Mouse (Mus musculus) frontal cortex, postnatal 14 days (tissue): Measurements from ENCODE around the gene A830031A19Rik.

ENCODE experiments used
- DNase-seq, 2 experiments: peaks; one replicate each; pipeline ENCODE4 v3.0.0; 2022; ENCODE audit warnings: low spot score in 2 of 2

Gene A830031A19Rik

DNA sequence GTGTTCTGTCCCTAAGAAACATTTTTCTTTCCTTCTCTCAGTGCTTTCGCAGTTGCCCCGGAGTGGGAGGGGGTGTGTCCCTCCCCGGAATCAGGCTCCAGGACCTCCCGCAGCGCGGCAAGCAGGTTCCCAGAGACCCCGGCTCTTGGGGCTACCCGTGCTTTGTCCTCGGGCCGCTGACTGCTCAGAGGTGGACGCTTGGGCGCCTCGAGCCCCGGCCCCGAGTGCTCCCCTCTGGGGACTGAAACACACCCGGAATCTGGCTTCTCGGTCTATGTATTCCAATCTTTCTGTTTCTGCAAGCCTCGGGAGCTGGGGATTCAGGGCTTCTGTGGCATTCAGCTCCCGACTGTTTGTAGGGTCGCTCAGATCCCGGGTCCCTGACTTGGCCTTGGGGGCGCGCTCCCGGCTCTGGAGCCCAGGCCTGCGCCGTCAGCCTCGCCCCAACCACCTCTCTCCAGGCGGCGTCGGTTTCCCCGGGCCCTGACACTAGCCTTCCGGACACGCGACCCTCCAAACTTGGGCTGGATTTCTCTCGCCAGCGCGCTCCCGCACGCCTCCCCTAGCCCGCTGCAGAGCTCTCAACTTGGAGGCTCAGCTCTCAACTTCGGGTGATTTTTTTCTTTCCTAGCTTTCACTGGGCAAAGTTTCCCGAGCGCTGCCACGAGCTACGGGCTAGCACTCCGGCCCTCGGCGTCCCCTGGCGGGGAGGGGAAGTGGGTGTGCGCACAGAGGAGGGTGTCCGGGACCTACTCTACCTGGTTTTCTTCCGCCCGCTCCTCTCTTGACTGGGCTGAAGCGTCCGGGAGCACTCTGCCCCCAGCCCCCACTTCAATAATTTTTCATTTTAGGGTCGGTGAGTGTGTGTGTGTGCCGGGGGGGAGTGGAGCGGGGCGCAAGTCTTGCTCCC lies 2.2 kb upstream of the A830031A19Rik start:
- no peak for DNase-seq

DNA sequence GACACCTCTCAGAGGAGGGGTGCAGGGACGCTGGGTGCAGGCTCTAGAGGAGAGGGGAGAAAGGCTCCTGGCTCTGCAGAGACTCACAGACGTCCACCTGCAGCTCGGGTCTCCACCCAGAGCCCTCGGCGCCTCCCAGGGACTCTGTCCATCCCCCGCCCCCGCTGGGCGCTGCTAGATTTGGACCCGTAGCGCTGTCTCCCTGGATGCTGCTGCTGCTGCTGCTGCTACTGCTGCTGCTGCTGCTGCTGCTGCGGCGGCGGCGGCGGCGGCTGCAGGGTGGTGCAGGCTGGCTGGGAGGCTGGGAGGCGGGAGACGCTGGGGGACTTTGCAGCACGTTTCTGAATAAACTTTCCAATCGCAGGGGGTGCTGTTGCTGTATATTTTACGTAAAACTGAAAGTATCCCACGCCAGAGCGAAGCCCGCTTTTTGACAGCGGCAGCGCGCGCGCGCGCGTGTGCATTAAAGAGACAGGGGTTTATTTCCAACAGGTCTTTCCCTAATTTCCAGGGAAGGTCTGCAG lies 1.3 kb upstream of the A830031A19Rik start:
- DNase-seq = peak; percentile 78 to 80

DNA sequence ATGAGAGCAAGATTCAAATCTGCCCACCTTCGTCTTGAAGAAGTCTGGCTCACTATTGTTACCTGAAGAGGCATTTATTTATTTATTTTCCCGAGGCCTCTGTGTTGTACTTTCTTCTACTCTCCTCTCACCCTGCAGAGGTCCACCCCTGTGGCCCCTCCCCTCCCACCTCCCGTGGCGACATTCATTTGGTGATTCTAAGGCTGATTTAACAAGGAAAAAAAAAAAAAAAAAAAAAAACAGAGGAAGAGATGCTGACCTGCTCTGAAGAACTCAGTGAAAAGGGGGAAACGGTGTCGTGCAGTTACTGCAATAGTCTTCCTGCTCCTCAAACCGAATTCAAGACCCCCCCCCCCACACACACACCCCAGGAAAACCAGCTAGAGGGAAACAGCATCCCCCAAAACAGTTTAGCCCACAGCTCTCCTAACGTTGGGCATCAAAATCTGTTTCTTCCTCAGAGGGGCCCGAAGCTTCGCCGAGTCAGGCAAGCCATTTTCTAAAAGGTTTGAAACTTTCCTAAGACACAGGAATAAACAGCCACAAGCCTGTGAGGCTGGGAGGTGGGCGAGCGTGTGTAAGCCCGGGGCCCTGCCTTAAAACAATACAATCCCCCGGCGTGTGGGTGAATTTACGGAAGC lies 752 bp upstream of the A830031A19Rik start:
- DNase-seq = no peak

DNA sequence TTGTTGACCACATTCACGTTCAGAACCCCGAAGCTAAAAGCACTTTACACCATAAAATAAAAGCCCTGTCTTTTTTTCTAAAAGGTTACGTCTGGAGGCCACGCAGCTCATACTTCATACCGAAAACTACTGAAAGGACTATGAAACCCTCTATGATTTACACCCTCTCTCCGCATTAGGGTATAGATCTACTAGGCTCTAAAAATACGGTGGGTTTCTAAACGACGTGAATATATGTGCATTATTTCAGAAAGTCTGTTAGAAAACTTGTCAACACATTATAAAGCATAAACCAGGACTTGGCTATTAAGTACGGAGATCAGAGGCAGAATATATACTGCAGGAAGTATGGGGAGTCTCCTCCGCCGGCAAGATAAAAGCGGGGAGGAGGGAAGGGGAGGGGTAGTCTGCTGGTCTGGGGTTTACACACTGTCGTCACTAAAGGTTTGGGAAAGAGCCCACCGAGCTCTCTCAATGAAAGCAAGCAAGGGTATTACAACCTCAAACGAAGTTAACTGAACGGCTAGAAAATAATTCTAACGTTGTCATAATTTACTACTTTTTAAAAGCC lies 748 bp downstream of the A830031A19Rik start:
- DNase-seq = no peak

DNA sequence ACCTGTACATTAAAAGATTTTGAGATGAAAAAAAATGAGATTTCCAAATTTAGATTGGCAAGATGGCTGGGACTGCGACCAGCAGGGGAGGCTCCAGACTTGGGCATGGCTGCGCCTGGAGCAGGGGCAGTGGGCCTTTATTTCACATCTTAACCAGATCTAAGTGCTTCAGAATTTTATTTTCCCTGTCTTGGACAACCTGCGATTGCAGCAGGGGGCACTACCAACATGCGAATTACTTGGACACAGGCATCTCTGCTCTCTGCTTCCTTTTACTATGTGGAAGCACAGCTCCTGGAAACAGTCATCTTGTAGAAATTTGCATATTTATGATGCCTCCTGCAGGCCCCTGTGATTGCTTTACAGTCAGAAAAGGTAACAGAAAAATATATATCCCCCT lies 9.5 kb downstream of the A830031A19Rik start:
- no peak for DNase-seq

DNA sequence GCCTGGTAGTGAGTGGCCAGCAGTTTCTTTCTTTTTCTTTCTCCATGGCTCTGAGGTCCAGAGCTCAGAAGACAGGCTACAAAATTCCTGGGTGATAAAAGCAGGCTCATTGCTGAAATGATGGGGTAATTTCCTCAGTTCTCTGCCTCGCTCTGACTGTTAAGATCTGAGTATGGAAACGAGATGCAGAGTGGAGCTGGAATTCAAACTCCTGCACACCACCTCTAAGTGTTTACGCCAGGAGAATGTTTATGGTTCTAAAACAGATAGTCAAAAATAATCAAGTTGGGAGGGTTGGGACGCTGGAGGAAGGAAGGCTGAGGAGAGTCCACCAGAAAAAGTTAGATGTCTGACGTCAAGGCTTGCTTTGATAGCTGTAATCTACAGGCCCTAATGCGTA lies 10.6 kb downstream of the A830031A19Rik start:
- DNase-seq = no peak

DNA sequence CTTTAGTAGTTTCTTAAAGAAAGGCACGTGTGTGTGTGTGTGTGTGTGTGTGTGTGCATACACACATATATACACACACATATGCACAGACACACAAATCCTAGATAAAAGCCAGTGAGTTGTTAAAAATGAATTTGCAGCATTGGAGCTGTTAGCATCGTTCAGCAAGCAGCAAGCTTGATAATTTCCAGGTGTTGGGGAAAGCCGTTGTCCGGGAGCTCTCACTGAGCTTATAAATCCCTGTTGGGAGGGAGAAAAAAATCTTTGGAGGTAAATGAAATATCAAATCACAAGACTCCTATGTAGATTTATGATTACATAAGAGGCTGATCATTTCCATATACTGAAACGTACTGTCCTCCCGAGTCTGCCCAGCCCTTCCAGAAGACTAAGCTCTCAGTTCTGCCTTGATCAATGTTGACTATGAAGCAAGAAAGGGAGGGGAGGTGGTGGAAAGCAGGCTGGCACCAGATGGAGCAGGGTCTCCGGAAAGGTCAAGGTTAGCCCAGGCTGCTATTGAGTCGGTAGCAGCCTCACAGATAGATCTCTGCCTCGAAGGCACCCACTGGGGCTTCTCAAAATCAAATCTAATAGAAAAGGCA lies 12.3 kb downstream of the A830031A19Rik start:
- no peak for DNase-seq

DNA sequence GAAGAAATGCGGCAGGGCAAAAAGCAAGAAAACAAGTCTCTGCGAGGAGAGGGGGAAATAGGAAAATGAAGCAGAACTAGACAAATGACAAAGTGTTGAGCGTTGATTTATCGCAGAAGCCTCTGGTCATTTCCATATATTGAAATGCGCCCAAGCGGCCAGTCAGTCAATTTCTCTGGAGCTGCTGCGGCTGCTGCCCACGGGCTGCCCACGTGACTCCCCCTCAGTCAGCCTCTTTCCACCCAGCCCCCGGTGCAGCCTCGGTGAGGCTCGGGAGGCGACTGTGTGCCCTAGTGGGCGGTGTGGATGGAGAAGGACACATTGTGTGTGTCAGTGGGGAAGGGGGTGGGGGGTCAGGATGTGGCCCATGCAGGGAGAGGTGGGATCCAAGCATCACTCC lies 13.0 kb downstream of the A830031A19Rik start:
- no peak for DNase-seq

DNA sequence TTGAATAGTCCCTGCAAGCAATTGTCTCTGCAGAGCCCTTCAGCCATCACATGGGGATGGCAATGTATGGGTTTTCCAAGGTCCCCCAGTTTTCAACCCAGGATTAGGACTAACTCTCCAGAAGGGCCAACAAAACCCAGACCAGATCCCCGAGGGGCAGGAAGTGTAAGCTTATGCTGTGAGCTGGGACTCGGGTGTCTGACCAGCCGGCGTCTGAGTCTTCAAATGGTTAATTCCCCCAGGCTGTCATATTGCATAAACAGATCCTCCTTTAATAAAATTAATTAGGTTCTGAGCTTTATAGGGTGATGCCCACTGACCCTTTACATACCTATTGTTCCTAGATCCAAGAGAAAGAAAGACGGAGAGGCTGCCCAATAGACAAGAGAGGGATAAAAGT lies 14.4 kb downstream of the A830031A19Rik start:
- DNase-seq = no peak

DNA sequence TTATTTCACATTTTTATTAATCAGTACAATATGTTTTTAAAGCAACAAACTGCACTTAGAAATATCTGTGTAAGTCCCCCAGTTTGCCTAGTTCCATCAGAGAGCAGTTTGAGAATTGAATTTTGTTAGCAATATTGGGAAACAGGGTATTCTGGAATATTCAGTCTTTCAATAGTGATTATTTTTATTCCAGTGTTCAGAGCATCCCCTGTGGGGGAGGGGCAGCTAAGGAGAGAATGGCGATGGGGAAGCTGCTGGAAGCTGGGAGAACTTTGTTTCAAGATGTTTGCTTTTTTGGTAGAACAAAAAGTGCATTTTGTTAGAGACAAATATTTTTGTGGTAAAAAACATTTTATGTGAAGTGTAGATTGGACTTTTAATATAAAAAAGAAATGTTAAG lies 15.7 kb downstream of the A830031A19Rik start:
- DNase-seq = no peak

DNA sequence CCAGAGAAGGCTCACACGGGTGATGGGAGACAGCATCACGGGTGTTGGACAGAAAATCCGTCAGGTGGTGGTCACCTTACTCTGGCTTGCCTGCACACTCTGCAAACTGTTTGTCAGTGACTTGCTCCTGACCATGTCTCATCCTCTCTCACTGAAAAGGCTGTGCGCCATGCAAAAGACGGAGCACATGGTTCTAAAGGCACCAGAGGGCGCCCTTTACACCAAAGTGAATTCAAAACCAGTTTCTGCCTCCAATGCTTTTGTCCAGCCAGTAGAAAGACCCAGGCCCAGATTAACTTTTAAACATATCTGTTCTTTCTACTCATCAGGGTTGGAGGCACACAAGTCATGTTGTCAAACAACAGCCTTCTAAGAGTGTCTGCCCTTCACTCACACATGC lies 22.0 kb downstream of the A830031A19Rik start:
- DNase-seq = no peak

DNA sequence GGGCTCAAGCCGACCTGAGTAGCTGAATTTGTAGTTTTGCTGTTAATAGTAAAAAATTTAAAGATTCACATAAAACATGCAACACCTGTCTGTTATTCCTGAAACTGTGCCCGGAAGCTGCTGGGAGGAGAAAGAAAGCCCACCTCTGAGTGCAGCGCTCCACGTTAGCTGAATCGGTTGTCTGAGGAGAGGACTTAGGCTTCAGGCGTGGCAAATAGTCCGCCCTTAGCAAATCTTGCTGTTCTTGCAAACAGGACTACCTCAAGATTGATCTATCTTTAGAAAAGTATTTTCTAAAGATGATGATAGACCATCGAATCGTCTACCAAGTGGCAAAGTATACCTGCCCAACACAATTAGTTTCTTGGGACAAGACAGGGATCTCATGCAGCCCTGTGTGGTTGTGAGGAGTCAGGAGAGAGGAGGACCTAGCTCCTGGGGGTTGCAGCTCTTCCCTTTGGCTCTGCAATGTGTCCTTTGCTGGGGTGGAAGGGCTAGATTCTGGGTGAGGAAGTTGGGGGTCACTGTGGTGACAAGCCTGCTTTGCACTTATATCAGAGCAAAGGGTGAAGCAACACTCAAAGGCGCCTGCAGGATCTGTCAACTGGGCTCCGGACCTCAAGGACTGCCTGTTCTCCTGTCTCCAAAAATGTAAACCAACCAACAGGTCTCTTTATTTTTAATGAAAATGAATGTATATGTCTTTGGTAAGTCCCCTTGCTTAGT lies 24.7 kb downstream of the A830031A19Rik start:
- DNase-seq = no peak

DNA sequence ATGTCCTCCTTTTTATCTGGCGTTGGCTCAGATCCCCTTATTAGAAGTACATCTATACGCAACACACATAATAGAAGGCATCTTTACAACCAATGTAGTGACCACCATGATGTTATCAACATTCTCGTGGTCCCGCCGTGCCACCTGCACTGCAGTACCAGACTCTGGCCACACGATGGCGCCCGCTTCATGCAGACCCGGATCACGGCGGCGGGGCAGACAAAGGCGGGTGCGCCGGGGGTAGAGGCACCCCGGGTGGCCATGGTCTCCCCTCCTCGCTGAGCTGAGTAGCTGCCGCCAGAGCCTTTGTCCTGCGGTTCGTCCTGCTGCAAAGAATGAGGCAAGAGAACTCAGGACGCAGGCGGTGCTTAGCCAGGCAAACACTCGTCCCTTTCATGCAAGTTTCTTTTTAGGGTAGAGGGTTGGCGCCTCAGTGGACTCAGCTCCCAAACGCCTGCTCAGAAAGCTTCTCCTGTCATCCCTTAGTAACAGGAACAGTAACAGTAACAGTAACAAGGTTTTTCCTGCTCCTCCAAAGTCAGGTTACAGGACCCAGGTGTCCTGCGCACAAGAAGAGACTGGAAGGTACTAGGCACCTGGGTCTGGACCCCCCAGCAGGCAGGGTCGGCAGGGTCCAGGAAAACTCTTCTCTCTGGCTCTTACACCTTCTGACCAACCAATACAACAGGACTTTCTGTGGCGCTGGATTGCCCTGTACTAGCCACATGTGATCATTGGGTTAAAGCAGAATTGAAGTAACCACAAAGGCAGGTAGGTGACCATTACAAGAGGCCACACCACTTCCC lies 25.4 kb downstream of the A830031A19Rik start:
- DNase-seq = peak; percentile 63 to 85

DNA sequence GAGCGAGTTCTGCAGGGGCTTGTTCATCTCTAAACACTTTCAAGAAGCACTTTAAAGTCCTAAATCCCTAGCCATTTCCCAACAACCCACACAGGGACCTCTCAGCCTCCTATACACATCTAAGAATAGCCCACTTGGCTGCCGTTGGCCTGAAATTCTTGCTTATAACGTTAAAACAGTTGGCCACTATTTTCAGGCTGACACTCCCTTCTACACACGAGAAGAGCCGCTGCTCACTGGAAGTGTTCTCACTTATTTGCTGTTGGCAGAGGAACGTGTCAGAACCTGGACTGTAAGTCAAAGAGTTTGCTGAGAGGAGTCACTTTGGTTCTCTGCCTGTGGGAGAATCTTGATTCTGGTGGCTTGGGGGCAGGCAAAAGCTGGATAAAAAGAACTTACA lies 30.8 kb downstream of the A830031A19Rik start:
- peak in 1 of 2 experiments; percentile 23 for DNase-seq

DNA sequence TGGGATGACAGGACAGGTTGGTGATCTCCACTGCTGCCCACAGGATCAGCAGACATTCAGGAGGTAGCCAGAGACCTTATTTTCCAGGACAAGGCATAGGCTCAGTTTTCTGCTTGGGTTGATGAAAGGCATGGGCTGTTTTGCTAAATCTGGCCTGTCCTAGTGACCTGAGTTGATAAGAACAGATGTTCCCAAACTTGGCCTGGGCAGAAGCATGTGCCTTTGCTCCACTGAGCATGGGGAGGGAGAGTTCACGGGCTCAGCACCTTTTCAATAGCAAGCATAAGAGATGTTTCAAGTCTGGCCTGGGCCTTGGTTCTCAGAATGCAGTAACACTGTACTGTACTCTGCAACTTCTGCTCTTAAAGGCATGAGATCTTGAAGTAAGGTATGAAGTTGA lies 54.1 kb downstream of the A830031A19Rik start:
- DNase-seq = no peak

DNA sequence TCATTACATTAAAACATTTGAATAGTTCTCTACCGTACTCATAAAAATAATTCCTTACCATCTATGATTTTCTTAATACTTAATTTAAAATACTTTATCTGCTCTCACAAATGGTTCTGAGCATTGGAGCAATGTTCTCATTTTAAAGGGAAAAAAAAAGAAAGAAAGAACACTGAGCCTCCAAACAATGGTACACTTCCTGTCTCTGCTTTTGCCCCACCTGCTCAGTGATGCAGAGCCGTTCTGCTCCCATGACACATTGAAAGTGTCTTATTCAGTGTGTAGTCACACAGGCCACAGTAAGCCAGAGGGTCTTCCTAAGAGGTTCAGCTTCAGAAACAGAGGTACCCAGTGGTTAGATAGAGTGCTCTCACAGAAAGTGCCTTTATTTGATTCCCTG lies 56.1 kb downstream of the A830031A19Rik start:
- DNase-seq = no peak

DNA sequence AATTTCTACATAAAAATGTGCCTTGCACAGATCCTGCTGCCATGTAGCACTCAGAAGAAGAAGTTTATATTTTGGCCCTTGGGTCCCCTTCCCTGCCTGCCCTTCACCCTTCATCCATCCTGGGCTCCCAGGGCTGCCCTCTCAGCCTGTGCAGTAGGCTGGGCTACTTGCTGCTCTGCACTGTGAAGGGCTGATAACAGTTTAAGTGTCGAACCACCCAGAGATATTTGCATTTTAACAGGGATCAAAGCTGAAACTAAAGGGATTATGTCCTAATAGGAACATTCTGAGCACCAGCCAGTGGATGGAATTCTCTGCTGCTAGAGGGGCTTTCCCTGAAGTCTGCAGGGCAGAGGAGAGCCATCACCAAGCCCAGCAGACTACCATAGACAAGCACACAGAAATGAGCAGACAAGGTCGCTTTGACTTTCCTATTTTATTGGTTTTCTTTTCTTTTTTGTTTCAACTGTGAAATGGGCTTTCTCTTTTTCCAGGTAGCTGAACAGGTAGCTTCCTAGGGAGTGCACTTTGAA lies 58.1 kb downstream of the A830031A19Rik start:
- DNase-seq = no peak

DNA sequence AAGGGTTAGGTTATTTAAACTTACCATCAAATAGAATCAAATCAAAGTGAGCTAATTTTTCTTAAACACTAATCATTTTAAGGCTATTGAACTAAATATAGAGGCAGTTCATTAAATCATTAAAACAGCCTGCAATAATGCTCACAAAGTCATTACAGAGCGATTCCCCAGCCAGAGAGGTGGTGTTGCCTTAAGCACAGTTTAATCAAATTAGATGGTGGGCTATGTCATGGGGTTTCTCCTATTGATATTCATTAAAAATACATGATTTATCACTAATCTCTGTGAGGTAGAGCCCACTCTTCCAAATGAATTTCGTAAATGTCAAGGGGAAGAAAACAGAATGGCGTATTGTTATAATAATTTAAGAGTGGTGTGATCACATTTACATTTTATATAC lies 58.8 kb downstream of the A830031A19Rik start:
- no peak for DNase-seq

DNA sequence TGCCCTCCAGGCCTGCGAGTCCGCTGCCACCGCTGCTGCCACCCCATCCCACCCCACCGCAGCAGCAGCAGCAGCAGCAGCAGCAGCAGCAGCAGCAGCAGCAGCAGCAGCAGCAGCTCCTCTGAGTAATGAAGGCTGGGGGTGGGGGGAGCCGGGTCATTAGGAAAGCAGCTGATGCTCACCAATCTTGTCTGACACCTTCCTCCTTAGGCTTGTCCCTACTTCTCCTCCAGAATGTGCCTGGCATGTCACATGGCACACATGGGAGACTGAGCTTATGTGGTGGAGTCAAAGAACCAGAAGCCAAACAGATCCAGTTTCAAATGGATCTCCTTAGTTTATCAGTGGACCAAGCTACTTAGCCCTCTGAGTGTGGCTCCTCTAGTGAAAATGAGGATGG lies 60.2 kb downstream of the A830031A19Rik start:
- DNase-seq = no peak

DNA sequence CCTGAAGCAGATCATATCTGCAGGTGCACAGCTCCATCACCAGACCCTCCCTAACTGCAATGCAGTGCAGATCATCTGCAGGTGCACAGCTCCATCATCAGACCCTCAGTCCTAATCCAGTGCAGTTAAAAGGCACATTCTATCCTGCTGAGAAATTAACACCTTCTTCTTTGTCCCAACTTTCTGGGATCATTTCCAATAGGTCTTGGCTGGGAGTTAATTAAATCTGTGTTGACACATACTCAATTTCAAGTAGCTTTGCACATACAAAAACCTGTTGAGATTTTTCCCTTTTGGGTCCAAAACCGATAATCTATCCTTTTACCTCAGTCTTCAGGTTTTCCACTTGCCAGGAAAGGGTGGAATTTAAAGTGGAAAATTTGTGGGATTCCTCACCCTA lies 62.6 kb downstream of the A830031A19Rik start:
- no peak for DNase-seq
